Mouse (Mus musculus): ENCODE results near the gene Rdh1. TPM values are rescaled to one million over a fixed set of nuclear protein-coding genes. Genes with fewer than 3 reads are reported as not detected.

Rdh1 gene
- polyA plus RNA-seq (2015; fragmentation: Nextera tagmentation; extraction: Ambion mirVana) = 0.36 and 0.38 TPM in 2 replicates

DNA sequence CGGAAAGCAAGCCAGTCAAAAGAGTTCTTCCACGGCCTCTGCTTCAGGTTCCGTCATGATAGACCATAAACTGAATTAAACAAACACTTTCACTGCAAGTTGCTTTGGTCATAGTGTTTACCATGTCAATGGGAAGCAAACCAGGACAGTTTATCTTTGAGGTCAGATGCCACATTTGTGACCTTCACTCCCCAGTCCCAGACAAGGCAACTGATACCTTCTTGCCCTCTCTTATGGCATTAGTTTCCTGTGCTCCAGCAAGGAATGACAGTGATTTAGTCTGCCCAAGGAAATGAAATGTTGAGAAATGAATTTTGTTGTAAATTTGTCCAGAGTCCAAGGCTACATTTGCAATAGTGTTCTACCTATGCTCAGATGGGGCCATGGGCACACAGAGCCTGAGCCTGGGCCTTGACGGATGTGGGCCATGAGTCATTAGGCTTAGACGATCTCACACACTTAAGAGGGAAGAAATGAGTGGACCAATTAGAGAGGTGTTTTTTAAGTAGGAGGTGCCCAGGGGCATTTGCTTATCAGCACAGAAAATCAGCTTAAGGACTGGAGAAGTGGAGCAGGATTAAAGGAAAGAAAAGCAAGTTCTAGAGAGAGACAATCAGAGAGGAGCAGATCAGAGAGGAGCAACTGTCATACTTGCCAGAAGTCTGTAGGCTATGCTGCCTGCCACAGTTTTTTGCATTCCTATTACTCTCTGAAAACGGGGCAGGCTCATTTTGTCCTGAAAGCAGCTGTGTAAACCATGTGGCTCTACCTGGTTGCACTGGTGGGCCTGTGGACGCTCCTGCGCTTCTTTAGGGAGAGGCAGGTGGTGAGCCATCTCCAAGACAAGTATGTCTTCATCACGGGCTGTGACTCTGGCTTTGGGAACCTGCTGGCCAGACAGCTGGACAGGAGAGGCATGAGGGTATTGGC is at the start of gene Rdh1, which contains the start of gene Rdh16f1:
Gene Rdh1, plus strand, starts transcription at position 541 of the 930 bp plus-strand sequence.
Gene Rdh16f1, plus strand, starts transcription at position 607 of the 930 bp plus-strand sequence.
- ATAC-seq (ENCODE audit: insufficient number of reproducible peaks, low FRiP score, low TSS enrichment, low read depth) = no peak
- no peak within 1 kb of the TSS for H3K4me2 ChIP-seq (replicated peaks)
- H3K4me1 ChIP-seq = no peaks in the 10 kb centered on the region
- no peak within 1 kb of the TSS for H3K27ac ChIP-seq (replicated peaks)
- no peaks in the 10 kb centered on the region for H3K27me3 ChIP-seq
- no peaks in the 10 kb centered on the region for H3K36me3 ChIP-seq
- no peaks in the 10 kb centered on the region for H3K9me3 ChIP-seq (replicated peaks)
- no peak within 1 kb of the TSS for H3K4me3 ChIP-seq (replicated peaks)
- 65% methylated on average over 9 of the region's 9 CpGs for WGBS
- no peak within 1 kb of the TSS for H3K9ac ChIP-seq

DNA sequence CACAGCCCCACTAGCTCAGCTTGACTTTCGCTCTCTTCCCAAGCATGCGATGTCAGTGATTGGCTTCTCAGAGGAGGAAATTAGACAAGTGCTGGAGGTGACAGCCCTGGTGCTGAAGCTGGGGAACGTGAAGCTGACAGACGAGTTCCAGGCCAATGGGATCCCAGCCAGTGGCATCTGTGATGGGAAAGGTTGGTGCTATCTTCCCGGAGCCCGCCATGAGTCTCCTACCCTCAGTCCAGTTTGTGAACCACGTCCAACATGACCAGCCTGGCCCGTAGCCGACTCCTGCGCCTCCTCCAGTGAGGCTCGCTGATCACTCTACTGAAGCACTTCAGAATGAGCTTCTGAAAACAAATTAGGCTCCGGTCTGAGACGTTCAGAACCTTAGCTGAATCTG is 49.2 kb upstream of the Rdh1 start:
- H3K27me3 ChIP-seq = no peaks in the 10 kb centered on the region
- no peaks in the 10 kb centered on the region for H3K36me3 ChIP-seq
- WGBS = 73% methylated on average over 13 of the region's 13 CpGs
- no peak overlapping the region for H3K9ac ChIP-seq
- peaks cover 11% of the 10 kb centered on the region; the same call in 1 of the 2 replicates for H3K4me1 ChIP-seq
- no peaks in the 10 kb centered on the region for H3K9me3 ChIP-seq (replicated peaks)
- no peak overlapping the region for H3K4me3 ChIP-seq (replicated peaks)
- H3K27ac ChIP-seq (replicated peaks) = no peak overlapping the region
- H3K4me2 ChIP-seq (replicated peaks) = no peak overlapping the region
- ATAC-seq (ENCODE audit: insufficient number of reproducible peaks, low FRiP score, low TSS enrichment, low read depth) = no peak

DNA sequence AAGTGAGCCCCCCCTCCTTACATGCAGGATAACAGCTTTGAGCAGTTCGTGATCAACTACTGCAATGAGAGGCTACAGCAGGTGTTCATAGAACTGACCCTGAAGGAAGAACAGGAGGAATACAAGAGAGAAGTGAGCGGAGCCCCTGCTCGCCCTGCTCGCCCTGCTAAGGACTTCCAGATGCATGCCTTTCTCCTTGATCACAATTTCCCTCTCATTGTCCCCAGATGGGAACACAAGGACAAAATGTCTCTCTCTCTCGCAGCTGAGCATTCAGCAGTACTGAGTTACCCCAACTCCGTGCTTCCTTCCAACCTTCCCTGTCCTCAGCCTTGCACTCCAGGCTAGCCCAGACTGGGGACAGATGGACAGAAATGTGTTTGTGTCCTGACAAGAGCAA is 46.8 kb upstream of the Rdh1 start:
- Histone ChIP-seq H3K27ac (replicated peaks) (no peak overlapping the region), H3K27me3 (no peaks in the 10 kb centered on the region), H3K9ac (no peak overlapping the region), H3K36me3 (no peaks in the 10 kb centered on the region), H3K9me3 (replicated peaks) (no peaks in the 10 kb centered on the region), H3K4me3 (replicated peaks) (no peak overlapping the region), H3K4me2 (replicated peaks) (no peak overlapping the region), H3K4me1 (peaks cover 11% of the 10 kb centered on the region; the same call in 1 of the 2 replicates)
- ATAC-seq (ENCODE audit: insufficient number of reproducible peaks, low FRiP score, low TSS enrichment, low read depth) = no peak
- WGBS = 40% methylated on average over 6 of the region's 6 CpGs

DNA sequence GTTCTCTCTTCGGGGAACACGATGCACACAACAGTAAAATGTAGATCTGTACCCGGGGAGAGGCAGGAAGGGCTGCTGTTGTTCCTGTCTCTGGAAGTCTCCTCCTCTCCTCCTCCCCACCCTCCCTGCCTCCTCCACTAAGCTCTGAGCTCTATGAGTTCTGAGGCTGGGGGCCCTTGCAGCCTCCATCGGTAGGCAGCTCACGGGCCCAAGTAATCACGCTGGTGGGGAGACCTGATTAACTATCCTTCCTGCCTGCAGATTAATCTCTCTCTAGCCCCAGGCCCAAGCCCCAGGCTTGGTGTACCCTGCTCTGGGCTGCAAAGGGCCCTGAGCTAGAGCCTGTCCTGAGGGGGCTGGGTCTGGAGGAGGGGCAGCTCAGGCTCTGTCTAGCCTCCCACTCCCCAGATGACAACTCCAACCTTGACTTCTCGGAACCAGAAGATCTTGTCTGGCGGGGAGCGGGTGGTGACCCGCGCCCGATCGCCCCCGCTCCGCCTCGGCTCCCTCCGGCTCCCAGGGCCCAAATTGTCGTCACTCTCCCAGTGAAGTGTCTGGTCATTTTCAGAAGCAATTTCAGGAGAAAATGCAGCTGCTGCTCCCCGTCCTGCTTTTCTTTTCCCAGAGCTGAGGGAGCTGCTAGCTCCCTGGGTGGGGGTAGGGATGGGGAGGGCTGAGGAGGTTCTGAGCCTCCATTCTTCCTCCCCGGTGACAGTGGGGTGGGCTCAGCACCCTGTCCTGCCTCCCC is 37.7 kb upstream of the Rdh1 start:
- peak overlapping the region; percentile 34 for H3K4me2 ChIP-seq (replicated peaks)
- no peaks in the 10 kb centered on the region for H3K9me3 ChIP-seq (replicated peaks)
- no peak for ATAC-seq (ENCODE audit: insufficient number of reproducible peaks, low FRiP score, low TSS enrichment, low read depth)
- H3K27me3 ChIP-seq = peaks cover 19% of the 10 kb centered on the region; the same call in 1 of the 2 replicates
- H3K36me3 ChIP-seq = no peaks in the 10 kb centered on the region
- peaks cover 17% of the 10 kb centered on the region for H3K4me1 ChIP-seq
- H3K27ac ChIP-seq (replicated peaks) = no peak overlapping the region
- WGBS = 14% methylated on average over 20 of the region's 20 CpGs
- peak overlapping the region; percentile 15; the same call in 1 of the 2 replicates for H3K9ac ChIP-seq
- peak overlapping the region; percentile 13 for H3K4me3 ChIP-seq (replicated peaks)

DNA sequence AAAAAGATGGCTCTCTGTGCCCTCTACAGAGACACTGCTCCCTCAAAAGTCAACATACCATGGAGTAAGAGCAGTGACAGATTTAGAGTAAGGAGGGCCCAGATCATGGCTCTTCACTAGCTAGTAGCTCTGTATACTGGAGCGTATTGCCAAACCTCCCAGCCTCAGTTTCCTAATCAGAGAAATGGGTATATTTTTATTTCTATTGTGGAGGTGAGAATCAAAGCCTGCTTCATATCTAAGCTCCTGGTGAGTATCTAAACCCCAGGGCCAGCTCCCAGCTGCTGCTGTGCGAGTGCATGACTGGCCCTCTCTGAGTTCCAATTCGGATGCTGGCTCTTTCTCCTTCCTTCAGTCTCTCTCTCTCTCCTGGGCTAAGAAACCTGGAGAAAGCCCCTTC is 35.3 kb upstream of the Rdh1 start, which contains the start of gene Tac2:
Gene Tac2, plus strand, starts transcription at position 301 of the 400 bp plus-strand sequence.
- Histone ChIP-seq H3K27me3 (peaks cover 24% of the 10 kb centered on the region; the same call in 1 of the 2 replicates), H3K9me3 (replicated peaks) (no peaks in the 10 kb centered on the region), H3K4me1 (peaks cover 17% of the 10 kb centered on the region), H3K4me2 (replicated peaks) (no peak within 1 kb of the TSS), H3K27ac (replicated peaks) (no peak within 1 kb of the TSS), H3K9ac (no peak within 1 kb of the TSS), H3K4me3 (replicated peaks) (no peak within 1 kb of the TSS), H3K36me3 (no peaks in the 10 kb centered on the region)
- WGBS = 75% methylated on average over 3 of the region's 3 CpGs
- ATAC-seq (ENCODE audit: insufficient number of reproducible peaks, low FRiP score, low TSS enrichment, low read depth) = no peak

DNA sequence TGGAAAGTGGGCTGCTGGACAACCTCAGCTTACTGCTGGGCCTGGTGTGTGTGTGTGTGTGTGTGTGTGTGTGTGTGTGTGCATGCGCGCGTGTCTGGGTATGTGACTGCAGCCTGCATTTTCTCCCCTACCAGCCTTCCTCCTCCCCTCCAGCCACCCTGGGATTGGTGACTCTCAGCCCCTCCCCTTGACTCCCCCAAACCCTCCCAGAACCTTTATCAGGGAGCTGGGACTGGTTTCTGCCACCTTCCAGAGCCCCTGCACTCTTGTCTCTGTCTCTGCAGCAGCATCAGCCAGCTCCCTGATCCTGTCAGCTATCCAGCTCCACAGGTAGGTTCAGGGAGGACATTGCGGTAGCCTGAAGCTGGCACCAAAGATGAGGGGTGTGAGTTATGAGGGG is 34.4 kb upstream of the Rdh1 start:
- peaks cover 24% of the 10 kb centered on the region; the same call in 1 of the 2 replicates for H3K27me3 ChIP-seq
- H3K9ac ChIP-seq = no peak overlapping the region
- WGBS = 61% methylated on average over 4 of the region's 4 CpGs
- peaks cover 17% of the 10 kb centered on the region for H3K4me1 ChIP-seq
- H3K36me3 ChIP-seq = no peaks in the 10 kb centered on the region
- no peak overlapping the region for H3K4me3 ChIP-seq (replicated peaks)
- no peak overlapping the region for H3K4me2 ChIP-seq (replicated peaks)
- H3K27ac ChIP-seq (replicated peaks) = no peak overlapping the region
- no peaks in the 10 kb centered on the region for H3K9me3 ChIP-seq (replicated peaks)
- ATAC-seq (ENCODE audit: insufficient number of reproducible peaks, low FRiP score, low TSS enrichment, low read depth) = no peak

DNA sequence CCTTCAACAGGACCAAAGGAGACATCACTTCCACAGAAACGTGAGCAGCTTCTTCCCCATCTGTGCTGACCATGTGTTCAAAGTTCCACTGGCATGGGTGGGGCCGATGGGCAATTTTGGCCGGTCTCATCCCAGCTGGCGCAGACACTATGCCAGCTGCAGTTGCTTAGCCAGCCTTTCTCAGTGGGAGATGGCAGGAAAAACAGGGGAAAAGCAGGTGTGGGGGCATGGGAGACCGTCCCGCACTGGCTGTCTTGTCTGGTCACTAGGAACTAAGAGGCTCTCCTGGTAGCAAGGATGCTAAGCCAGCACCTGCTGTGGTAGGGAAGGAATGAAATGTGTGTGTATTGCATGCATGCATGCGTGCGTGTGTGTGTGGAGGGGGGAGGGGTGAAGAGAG is 31.1 kb upstream of the Rdh1 start:
- no peaks in the 10 kb centered on the region for H3K9me3 ChIP-seq (replicated peaks)
- no peak for ATAC-seq (ENCODE audit: insufficient number of reproducible peaks, low FRiP score, low TSS enrichment, low read depth)
- peaks cover 9% of the 10 kb centered on the region for H3K27me3 ChIP-seq

DNA sequence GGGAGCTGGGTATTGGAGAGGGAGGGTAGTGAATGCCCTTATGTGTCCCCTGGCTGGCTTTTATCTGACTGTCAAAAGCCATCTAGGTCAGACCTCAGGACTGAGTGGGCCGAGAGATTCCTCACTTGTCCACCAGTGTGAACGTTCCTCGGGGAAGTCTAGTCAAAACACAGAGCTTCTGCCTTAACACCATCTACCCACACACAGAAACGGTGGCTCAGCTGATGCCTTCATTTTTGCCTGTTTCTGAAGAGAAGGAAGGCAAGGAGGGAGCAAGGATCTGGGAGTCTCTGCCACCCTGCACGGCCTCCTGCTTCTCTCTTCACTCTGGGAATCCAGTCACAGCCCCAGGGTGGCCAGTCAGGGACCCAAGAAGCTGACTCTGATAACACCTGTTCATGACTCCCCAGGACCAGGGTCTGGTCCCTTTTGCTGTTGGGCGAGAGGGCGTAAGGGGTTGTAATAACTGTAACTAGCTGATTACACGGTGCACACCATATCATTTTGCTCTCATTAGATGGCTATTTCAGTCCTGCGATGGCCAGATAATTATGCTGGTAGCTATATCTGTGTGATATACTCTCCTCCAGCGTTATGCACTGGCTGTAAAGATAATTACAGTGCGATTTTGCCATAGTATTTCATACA is 29.1 kb upstream of the Rdh1 start:
- no peak overlapping the region for H3K27ac ChIP-seq (replicated peaks)
- H3K4me1 ChIP-seq = peaks cover 5% of the 10 kb centered on the region; the same call in 1 of the 2 replicates
- H3K4me2 ChIP-seq (replicated peaks) = no peak overlapping the region
- peaks cover 9% of the 10 kb centered on the region for H3K27me3 ChIP-seq
- no peaks in the 10 kb centered on the region for H3K36me3 ChIP-seq
- no peak overlapping the region for H3K4me3 ChIP-seq (replicated peaks)
- ATAC-seq (ENCODE audit: insufficient number of reproducible peaks, low FRiP score, low TSS enrichment, low read depth) = no peak
- 47% methylated on average over 11 of the region's 11 CpGs for WGBS
- no peaks in the 10 kb centered on the region for H3K9me3 ChIP-seq (replicated peaks)
- no peak overlapping the region for H3K9ac ChIP-seq

More for the DNA sequence above, 31.1 kb upstream of the Rdh1 start:
- Histone ChIP-seq H3K4me1 (peaks cover 5% of the 10 kb centered on the region; the same call in 1 of the 2 replicates), H3K4me2 (replicated peaks) (no peak overlapping the region), H3K4me3 (replicated peaks) (no peak overlapping the region), H3K9ac (no peak overlapping the region), H3K27ac (replicated peaks) (no peak overlapping the region), H3K36me3 (no peaks in the 10 kb centered on the region)
- WGBS = 57% methylated on average over 8 of the region's 8 CpGs

DNA sequence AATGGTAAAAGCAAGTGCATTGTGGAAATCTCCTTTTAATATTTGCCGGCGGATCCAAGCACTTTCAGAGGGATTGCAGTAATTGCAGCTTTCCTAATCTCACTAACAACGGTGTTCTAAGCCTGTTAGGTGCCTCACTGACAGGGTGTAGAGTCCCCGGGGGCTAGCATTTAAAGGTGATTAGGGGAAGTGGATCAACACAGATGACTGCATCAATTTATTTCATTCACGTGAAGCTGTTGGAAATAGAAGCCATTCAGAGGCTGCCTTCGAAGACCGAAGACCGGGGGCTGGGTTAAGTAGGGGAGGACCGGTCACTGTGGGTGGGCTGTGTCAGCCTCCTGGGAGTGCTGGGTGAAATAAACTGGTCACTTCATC is 28.6 kb upstream of the Rdh1 start:
- H3K27me3 ChIP-seq = peaks cover 9% of the 10 kb centered on the region
- no peak for ATAC-seq (ENCODE audit: insufficient number of reproducible peaks, low FRiP score, low TSS enrichment, low read depth)

DNA sequence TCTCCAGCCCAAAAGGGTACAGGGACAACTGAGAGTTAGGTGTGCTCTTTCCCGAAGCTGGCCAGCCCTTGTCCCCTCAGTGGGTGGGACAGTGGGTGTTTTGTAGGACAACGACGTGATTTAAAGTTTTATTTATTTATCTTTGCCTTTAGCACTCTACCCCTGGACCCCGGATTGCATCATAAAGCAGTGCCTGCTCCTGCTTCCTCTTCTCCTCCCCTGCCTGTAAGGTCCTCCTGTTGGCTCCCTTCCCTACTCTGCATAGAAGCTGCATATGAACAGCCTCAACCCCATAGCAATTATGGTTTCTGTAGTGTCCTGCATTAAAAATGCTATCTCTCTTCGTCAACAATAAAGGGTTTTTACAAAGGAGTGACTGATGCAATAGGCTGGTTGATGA is 28.1 kb upstream of the Rdh1 start:
- WGBS = 34% methylated on average over 5 of the region's 5 CpGs

More for the DNA sequence above, 28.6 kb upstream of the Rdh1 start:
- Histone ChIP-seq H3K4me3 (replicated peaks) (no peak overlapping the region), H3K9ac (no peak overlapping the region), H3K36me3 (no peaks in the 10 kb centered on the region), H3K4me2 (replicated peaks) (no peak overlapping the region), H3K27ac (replicated peaks) (no peak overlapping the region), H3K4me1 (peaks cover 5% of the 10 kb centered on the region; the same call in 1 of the 2 replicates), H3K9me3 (replicated peaks) (no peaks in the 10 kb centered on the region)
- WGBS = 26% methylated on average over 9 of the region's 9 CpGs

More for the DNA sequence above, 28.1 kb upstream of the Rdh1 start:
- Histone ChIP-seq H3K27me3 (peaks cover 9% of the 10 kb centered on the region), H3K27ac (replicated peaks) (no peak overlapping the region), H3K36me3 (no peaks in the 10 kb centered on the region), H3K9ac (no peak overlapping the region), H3K9me3 (replicated peaks) (no peaks in the 10 kb centered on the region), H3K4me2 (replicated peaks) (no peak overlapping the region), H3K4me1 (peaks cover 5% of the 10 kb centered on the region; the same call in 1 of the 2 replicates), H3K4me3 (replicated peaks) (no peak overlapping the region)
- ATAC-seq (ENCODE audit: insufficient number of reproducible peaks, low FRiP score, low TSS enrichment, low read depth) = no peak

All from embryonic facial prominence, embryonic 15.5 days (tissue).